Mouse (Mus musculus) cortical plate, adult 2 months (tissue): Measurements from ENCODE around the gene Pam16.

Experiments
- CTCF ChIP-seq: fragments of 200-500 bp; IDR thresholded peaks from 2 replicates; pipeline ENCODE4 v1.5.1; 2011; ENCODE audit warnings: mild to moderate bottlenecking, control low read depth, low read length; ENCODE audit not compliant: insufficient read depth; ENCODE audit errors: extremely low read depth
- POLR2A ChIP-seq: fragments of 200-500 bp; IDR thresholded peaks from 2 replicates; pipeline ENCODE4 v1.6.1; 2011; ENCODE audit warnings: mild to moderate bottlenecking, low read length, control low read depth; ENCODE audit not compliant: insufficient read depth; ENCODE audit errors: extremely low read depth

- TF ChIP-seq CTCF (no peak), POLR2A (no peak)
Measured at GRCm38 (mm10) chr16:4576038-4576437, 48.8 kb downstream of the Pam16 start.
